Mouse (Mus musculus): ENCODE measurements around the gene Scfd2.

- TF ChIP-seq CTCF (IDR thresholded peaks at IDR 0.05; ENCODE audit: low read depth, low read length) (no peak), POLR2A (IDR thresholded peaks at IDR 0.05; ENCODE audit: extremely low read depth, insufficient read depth, low read length) (no peak)
Observed at GRCm38 (mm10) chr5:74211346-74211745, 320.2 kb downstream of the Scfd2 start.

Data from liver, adult 2 months (tissue).